ENCODE assay signal across 15 mouse cellular contexts in the genomic region with DNA sequence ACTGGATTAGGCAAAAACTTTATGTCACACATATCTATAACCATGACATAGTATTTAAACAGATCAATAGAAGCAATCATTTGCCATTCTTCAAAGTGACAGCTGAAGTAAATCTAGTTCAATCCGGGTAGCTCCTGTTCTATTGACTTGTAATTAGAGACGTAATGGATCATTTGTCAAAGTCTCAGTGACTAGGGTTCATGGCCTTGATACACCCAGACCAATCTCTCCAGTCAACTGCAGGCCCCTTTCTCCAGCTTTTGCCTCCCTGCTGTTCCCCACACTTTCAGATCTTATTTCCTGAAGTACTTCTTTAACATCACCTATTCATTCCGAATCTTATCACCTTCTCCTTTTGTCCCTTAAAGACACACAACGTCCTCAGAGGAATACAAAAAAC.
"Had no signal": no experiment of that assay in that cellular context is flagged by ENCODE, and none has a peak within 500 bp of the region (broad histone marks: within the 10 kb centered on the region; RNA-seq: fewer than 3 reads in every experiment).

No protein-coding gene starts in this region.

- H3K9me3 ChIP-seq: limb, embryonic 13.5 days; liver, embryonic 15.5 days; midbrain, embryonic 10.5 days had no signal

- H3K36me3 ChIP-seq: limb, embryonic 13.5 days; liver, embryonic 15.5 days had no signal

- H3K27ac ChIP-seq: kidney, postnatal 0 days; layer of hippocampus, adult 2 months; limb, embryonic 13.5 days; liver, embryonic 15.5 days; midbrain, embryonic 10.5 days had no signal

- H3K9ac ChIP-seq: limb, embryonic 13.5 days; liver, embryonic 15.5 days had no signal

- DNase-seq: kidney, adult 9 months; kidney, postnatal 4 days; left cerebral cortex, postnatal 4 days; lung, adult 2 months; lung, postnatal 36 days; midbrain, embryonic 14.5 days; right cerebral cortex, adult 18-20 months; right cerebral cortex, postnatal 25 days; thymus, postnatal 36 days had no signal

- H3K4me3 ChIP-seq: layer of hippocampus, adult 2 months; limb, embryonic 13.5 days; liver, embryonic 15.5 days; midbrain, embryonic 10.5 days; myocyte had no signal

- H3K4me1 ChIP-seq: limb, embryonic 13.5 days; liver, embryonic 15.5 days had no signal
